Mouse (Mus musculus): ENCODE data around the gene Hk3. TPM values are rescaled to one million over a fixed set of nuclear protein-coding genes. Genes with fewer than 3 reads are reported as not detected.

The Hk3 gene
- total RNA-seq (2021): 1 to 10 TPM; 1.3 to 1.8 TPM
- long read RNA-seq, experiment 1, partial matches to known transcripts: 1 of 1 reads
- long read RNA-seq, experiment 1, other reads (novel, unspliced or antisense): 0 of 1 reads
- long read RNA-seq, experiment 2, partial matches to known transcripts: 0 of 4 reads
- long read RNA-seq, experiment 2, other reads (novel, unspliced or antisense): 0 of 4 reads

GRCm38 (mm10) chr13:55021194-55021779 lies at the start of gene Hk3:
Gene Hk3 (minus strand): TSS chr13:55021385.
- no peak for DNase-seq (ENCODE audit: low spot score in 2 of 2)
- intact Hi-C loops (cut with DNase I): no loop called here

DNA sequence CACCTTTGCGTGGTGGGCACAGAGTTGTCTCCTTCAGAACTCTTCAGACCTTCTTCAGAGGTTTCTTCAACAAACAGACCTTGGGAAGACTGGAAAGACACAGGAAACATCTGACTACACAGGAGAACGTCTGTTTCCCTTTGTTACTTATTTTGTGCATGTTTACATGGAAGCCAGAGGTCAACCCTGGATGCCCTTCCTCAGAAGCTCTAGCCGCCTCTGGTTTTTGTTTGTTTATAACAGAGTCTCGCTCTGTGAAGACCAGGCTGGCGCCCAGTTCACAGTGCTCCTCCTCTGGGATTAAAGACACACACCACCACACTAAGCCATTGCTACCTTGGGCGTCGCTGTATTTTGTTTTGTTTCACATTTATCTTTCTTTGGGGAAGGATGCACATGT lies 48.5 kb upstream of the Hk3 start:
- intact Hi-C loops (cut with DNase I): loop anchor here (2.0 to 10.0 kb wide), 3 partner anchors 125 to 355 kb away; partner anchors contain the start of gene Unc5a
- DNase-seq (ENCODE audit: low spot score in 2 of 2): no peak

DNA sequence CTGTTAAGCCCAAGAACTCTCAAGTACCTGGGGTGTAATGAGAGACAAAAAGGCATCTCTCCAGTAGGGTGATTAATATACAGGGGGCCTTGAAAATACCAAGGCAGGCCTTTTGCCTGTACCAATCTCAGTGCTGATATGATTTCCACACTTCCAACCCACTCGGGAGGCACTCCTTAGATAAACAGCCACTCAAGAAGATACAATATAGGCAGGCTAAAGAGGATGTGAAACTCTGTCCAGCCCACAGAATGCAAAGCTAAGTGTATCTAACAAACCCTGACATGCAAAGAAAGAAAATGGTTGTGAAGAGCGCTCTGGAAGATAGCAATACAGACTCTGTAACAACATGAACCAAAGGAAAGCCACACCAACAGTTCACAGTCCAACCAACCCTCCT lies 42.1 kb upstream of the Hk3 start:
- intact Hi-C loops (cut with DNase I): no loop called here
- DNase-seq (ENCODE audit: low spot score in 2 of 2): no peak

- no peak for DNase-seq (ENCODE audit: low spot score in 2 of 2)
- intact Hi-C loops (cut with DNase I): no loop called here
Observed at GRCm38 (mm10) chr13:55058042-55058441, 36.9 kb upstream of the Hk3 start.

DNA sequence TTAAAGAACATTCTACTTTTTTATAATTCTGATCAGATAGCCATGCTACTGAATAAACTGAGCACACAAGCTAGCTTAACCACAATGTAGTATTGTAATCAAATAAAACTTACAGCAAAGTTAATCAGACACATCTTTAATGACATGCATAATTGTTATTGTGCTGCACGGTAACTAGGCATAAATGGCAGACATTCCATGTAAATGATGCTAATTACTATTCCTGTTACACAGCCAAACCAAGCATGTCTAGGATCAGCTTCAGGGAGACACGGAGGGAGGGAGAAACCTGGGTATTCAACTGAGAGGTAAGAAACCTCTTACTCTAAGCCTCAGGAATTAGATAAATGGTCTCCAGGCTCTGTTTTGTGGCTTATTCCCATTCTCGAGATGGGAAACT lies 26.5 kb upstream of the Hk3 start:
- no peak for DNase-seq (ENCODE audit: low spot score in 2 of 2)
- intact Hi-C loops (cut with DNase I): no loop called here

DNA sequence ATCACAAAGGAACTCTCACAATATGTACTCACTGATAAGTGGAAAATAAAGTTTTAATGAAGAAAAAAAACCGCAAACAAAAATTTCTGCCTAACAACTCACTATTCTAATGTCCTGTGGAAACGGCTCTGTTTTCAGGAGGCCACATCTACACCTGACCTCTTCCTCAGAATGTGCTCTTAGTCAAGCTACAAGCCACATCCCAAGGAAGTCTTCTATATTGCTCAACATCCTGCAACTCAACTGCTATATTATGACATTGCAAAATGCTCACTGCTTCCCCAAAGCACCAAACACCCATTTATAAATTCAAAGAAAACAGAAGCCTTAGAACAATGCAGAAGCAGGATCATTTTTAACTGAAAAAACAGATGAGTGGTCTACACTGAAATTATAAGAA lies 18.8 kb upstream of the Hk3 start:
- DNase-seq (ENCODE audit: low spot score in 2 of 2): no peak
- intact Hi-C loops (cut with DNase I): no loop called here

DNA sequence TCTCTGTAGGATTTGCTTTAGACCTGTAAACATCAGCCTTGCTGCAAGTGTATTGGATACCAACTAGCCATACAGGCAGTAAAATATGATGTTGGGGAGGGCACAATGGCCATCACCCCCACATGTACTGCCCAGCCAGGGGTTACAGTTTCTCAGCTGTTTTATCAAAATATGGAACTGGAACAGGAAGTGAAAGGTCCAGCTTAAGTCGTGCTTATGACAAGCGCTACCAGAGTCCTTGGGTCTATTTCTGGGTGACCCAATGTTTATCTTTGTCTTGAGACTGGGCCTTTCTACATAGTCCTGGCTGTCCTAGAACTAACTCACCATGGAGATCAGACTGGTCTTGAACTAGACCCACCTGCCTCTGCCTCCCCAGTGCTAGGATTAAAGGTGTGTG lies 3.0 kb upstream of the Hk3 start:
- no peak for DNase-seq (ENCODE audit: low spot score in 2 of 2)
- intact Hi-C loops (cut with DNase I): no loop called here

DNA sequence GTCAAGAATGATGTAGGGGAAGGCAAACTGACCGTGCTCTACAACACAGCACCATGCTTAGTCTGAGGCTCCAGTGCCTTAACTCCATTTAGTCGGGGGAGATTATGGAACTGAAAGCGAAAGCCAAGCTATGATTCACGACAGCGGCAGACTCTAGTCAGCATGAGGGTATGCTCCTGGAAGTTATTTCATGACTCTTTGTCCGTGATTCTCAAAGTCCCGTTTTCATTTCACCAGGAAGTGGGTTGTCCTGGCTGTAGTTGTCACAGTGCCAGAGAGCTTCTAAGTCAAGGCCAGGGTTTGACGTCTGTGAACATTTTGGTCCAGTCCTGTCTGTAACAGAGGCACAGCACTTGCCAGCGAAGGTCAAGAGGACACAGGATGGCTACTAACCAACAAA lies 1.5 kb upstream of the Hk3 start:
- intact Hi-C loops (cut with DNase I): no loop called here
- DNase-seq (ENCODE audit: low spot score in 2 of 2): no peak

GRCm38 (mm10) chr13:55022256-55022655 lies 1.1 kb upstream of the Hk3 start:
- DNase-seq (ENCODE audit: low spot score in 2 of 2): no peak
- intact Hi-C loops (cut with DNase I): no loop called here

- intact Hi-C loops (cut with DNase I): no loop called here
- no peak for DNase-seq (ENCODE audit: low spot score in 2 of 2)
Observed at GRCm38 (mm10) chr13:55020051-55020450, 1.1 kb downstream of the Hk3 start.

GRCm38 (mm10) chr13:55019181-55019580 lies 2.0 kb downstream of the Hk3 start:
- DNase-seq (ENCODE audit: low spot score in 2 of 2): no peak
- intact Hi-C loops (cut with DNase I): no loop called here

GRCm38 (mm10) chr13:55018700-55019099 lies 2.5 kb downstream of the Hk3 start:
- intact Hi-C loops (cut with DNase I): no loop called here
- no peak for DNase-seq (ENCODE audit: low spot score in 2 of 2)

DNA sequence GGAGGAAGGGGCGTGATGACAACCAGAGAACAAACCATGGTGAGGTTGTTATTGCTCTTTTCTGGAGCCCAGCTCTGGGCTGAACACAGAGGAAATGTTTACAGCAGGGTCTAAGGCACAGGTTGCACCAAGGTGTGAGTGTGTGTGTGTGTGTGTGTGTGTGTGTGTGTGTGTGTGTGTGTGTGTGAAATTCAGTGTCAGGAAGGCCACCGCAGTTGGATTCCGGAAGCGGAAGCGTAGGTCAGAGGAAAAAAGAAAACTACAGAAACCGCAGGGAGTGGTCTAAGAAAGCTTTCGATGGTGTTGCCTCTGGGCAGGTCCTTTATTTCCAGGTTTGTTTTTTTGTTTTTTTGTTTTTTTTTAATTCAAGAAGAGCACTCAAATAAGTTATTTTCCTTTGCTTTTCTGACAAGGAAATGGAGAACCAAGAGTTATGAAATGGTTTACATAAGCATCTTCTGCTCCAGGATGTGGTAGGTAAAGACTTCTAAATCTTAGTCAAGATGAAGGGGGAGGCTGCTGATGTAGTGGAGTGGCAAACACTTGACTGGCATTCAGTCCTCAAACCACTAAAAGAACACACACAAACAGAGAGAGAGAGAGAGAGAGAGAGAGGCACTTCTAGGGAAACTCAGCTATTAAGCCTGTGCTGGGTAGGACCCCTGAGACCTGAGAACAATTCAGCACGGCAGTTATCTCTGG lies 3.1 kb downstream of the Hk3 start:
- intact Hi-C loops (cut with DNase I): no loop called here
- no peak for DNase-seq (ENCODE audit: low spot score in 2 of 2)

DNA sequence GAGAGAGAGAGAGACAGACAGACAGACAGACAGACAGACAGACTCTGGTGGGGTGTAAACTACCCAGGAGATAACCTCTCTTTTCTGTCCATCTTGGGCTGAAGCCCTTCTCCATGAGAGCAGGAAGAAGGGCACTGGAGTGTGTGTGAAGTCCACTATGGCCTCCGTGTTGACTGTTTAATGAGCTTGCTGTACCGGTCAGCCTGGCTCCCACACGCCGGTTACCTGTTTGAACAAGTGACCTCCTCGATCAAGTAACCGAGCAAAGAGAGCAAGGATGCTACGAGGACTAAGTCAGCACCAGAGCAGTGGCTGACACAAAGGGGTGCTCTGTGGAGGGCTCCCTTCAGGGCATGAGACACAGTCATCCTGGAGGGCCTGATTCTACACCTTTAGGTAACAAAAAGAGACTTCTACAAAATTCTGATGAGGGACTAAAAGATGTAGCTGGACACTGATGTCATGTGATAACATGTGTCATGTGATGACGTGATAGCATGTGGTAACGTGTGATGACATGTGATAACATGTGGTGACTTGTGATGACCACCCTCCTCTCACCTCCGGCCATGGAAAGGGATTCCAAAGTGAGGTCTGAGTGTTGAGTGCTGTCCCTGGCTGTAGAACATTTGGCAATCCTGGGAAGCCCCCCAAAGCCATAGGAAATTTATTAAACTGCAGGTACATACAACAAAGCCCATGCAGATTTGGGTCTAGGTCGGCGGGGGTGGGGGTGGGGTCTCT lies 3.9 kb downstream of the Hk3 start:
- no peak for DNase-seq (ENCODE audit: low spot score in 2 of 2)
- intact Hi-C loops (cut with DNase I): no loop called here

DNA sequence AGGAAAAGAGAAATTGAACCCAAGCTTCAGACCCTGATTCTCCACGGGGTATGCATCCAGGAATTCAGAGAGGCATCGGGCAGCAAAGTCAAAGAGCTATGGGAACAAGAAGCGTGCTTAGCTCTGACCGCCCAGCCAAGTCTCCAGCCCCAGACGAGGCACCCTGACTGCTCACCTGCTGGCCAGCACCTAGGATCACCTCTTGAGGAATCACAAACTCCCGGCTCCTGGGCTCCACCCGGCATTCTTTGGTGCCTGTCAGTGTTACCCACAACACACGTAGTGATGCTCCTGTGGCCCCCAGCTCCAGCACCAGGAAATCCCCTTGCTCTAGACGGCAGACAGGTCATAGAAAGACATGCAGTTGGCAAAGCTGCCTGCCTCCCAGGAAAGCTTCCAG lies 6.7 kb downstream of the Hk3 start:
- intact Hi-C loops (cut with DNase I): loop anchor here (5.0 kb wide), 1 partner anchor 57 kb away; no protein-coding TSS in a partner anchor
- no peak for DNase-seq (ENCODE audit: low spot score in 2 of 2)

DNA sequence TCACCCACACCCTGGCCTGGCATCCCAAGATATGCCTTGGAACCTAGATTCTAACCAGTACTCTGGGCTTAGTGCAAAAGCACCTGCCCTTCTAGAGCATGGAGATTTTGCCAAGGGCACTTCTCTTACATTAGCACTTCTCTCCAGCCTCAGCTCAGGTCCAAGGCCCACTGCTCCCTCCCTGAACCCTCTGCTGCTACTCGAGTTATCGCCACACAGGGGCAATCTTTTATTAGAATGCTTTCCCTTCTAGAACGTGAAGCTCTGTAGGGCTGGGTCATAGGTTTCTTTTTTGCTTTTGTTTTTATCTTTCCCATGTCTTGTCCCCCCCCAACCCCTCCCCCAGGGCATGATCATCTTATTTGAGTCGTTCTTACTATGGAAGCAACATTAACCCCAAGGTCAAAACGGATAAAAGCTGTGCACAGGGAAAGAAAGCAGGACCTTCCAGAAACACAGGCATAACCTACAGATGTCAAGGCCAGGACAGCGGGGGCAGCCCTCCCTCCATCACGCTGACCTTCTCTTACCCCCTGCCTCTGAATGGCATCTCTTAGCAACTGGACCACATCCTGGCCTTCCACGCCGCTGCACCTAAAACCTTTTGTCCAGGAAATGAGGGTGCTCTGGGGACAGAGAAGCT lies 7.4 kb downstream of the Hk3 start:
- DNase-seq (ENCODE audit: low spot score in 2 of 2): no peak

DNA sequence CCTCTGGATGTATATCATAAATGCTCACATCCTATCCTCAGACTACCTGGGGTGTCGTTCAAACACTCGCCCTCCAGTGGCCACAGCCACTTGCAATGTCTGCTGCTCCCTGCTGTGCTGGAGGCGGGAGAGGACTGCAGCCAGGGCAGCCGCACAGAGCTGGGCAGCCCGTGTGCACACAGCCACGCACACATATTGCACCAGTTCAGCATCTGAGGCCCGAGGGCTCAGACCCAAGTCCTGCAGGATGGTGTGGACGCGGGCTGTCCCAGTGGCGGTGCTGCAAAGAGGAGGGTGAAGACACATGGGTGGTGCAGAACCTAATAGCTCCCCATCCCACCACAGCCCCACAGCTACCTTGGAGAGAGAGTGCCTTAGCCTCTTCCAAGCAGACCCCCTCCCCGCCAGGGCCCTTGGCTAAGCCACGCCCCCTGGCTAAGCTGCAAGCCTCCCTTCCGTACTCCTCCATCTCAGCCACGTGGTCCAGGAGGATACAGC lies 9.2 kb downstream of the Hk3 start:
- no peak for DNase-seq (ENCODE audit: low spot score in 2 of 2)
- intact Hi-C loops (cut with DNase I): loop anchor here (5.0 kb wide), 1 partner anchor 55 kb away; no protein-coding TSS in a partner anchor

More for the DNA sequence above, 7.4 kb downstream of the Hk3 start:
- intact Hi-C loops (cut with DNase I): loop anchor here (5.0 kb wide), 1 partner anchor 57 kb away; no protein-coding TSS in a partner anchor

GRCm38 (mm10) chr13:55011103-55011502 lies 10.1 kb downstream of the Hk3 start:
- DNase-seq (ENCODE audit: low spot score in 2 of 2): no peak
- intact Hi-C loops (cut with DNase I): loop anchor here (5.0 kb wide), 1 partner anchor 54 kb away; no protein-coding TSS in a partner anchor

DNA sequence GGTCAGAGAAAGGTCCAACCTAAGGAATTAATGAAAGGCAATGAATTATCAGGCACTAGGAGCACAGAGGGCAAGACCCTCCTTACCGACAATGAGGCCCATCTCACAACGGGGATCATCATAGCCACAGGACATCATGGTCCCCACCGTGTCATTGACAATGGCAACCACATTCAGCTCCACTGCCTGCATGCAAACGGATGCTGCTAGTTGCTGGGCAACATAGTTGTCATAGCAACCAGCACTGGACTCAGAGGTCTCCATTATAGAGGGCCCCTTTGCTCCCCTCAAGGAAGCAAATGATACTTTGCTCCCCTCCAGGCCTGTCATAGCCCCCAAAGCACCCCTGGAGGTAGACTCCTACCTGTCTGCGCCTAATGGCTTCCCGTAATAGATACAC lies 12.6 kb downstream of the Hk3 start:
- peak in 1 of 2 experiments; percentile 60 for DNase-seq (ENCODE audit: low spot score in 2 of 2)
- intact Hi-C loops (cut with DNase I): no loop called here

DNA sequence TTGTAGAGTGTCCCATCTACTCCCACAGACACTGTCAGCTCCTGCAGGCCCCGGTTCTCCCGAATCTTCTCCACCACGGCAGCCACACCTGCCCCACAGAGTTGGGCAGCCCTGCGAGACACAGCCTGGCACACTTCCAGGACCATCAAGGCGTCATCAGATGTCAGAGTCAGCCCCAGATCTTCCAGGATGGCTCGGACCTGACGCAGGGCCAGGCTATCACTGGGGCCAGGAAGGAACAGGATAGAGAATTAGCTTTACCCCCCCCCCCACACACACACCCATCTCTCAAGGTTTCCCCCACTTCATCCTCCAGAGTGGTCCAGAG lies 14.8 kb downstream of the Hk3 start:
- no peak for DNase-seq (ENCODE audit: low spot score in 2 of 2)
- intact Hi-C loops (cut with DNase I): no loop called here
